Mouse (Mus musculus) heart, adult 2 months (tissue): Measurements from ENCODE around the gene Nmnat2. TPM values are rescaled to one million over a fixed set of nuclear protein-coding genes. Genes with fewer than 3 reads are reported as not detected.

Experiments
- DNase-seq, 2 experiments: peaks; one replicate each; pipeline ENCODE4 v3.0.0; 2021
- H3K27ac ChIP-seq: fragments of 200-600 bp; 2 replicates; pipeline ENCODE4 v1.8.1; 2022
- H3K27me3 ChIP-seq: fragments of 200-500 bp; 2 replicates; pipeline ENCODE4 v1.6.1; 2012; ENCODE audit warnings: mild to moderate bottlenecking, low read length, inconsistent platforms, mixed read lengths; ENCODE audit not compliant: control insufficient read depth, insufficient read depth
- H3K36me3 ChIP-seq: fragments of 200-500 bp; 2 replicates; pipeline ENCODE4 v1.6.1; 2012; ENCODE audit warnings: low read length, inconsistent platforms; ENCODE audit not compliant: control insufficient read depth, insufficient read depth
- H3K4me1 ChIP-seq: fragments of 200-500 bp; 2 replicates; pipeline ENCODE4 v1.6.1; 2011; ENCODE audit warnings: low read length; ENCODE audit not compliant: control insufficient read depth, insufficient read depth
- H3K4me3 ChIP-seq: fragments of 200-600 bp; 2 replicates; pipeline ENCODE4 v1.8.1; 2022
- H3K79me2 ChIP-seq: fragments of 200-500 bp; replicated peaks from 2 replicates; pipeline ENCODE4 v1.6.1; 2012; ENCODE audit warnings: mild to moderate bottlenecking, inconsistent platforms, low read length, moderate library complexity, mixed read lengths; ENCODE audit not compliant: control insufficient read depth, insufficient read depth
- H3K9ac ChIP-seq: fragments of 200-500 bp; 2 replicates; pipeline ENCODE4 v1.6.1; 2012; ENCODE audit warnings: low read depth, mild to moderate bottlenecking, control low read depth, inconsistent platforms, low read length, mixed read lengths
- CTCF ChIP-seq: fragments of 200-600 bp; IDR thresholded peaks from 2 replicates; pipeline ENCODE4 v1.8.1; 2022; ENCODE audit warnings: antibody characterized with exemption, mild to moderate bottlenecking, moderate library complexity
- EP300 ChIP-seq: fragments of 200-500 bp; IDR thresholded peaks from 2 replicates; pipeline ENCODE4 v1.6.1; 2011; ENCODE audit warnings: low read depth, low read length, control low read depth; ENCODE audit not compliant: insufficient read depth
- POLR2A ChIP-seq: fragments of 200-500 bp; IDR thresholded peaks from 2 replicates; pipeline ENCODE4 v1.6.1; 2011; ENCODE audit warnings: mild to moderate bottlenecking, low read depth, low read length, control low read depth; ENCODE audit not compliant: insufficient read depth
- WGBS: fragments of 180-500 bp; shearing (Covaris S2); methylation state at CpG from one replicate; pipeline ENCODE4 v1.1.7; 2018; 5-methylcytosine and 5-hydroxymethylcytosine counted together
- intact Hi-C: fragments of 180-260 bp; cut with DNase I; formaldehyde crosslinking; loops from one replicate; pipeline ENCODE4 v1.15.1; 2025
- polyA plus RNA-seq: library from polyadenylated mRNA; depleted of rRNA; stranded (reverse); fragments of >200 nt; gene quantifications from 2 replicates; pipeline ENCODE4 v1.2.3, GENCODE M21; 2012
- total RNA-seq, 2 experiments: library from RNA; stranded (reverse); gene quantifications; 2 replicates each; pipeline ENCODE4 v1.2.3; 2021

Nmnat2 gene
- total and polyA plus RNA-seq, 3 experiments, result 0.29 to 0.89 (median 0.66) TPM

DNA sequence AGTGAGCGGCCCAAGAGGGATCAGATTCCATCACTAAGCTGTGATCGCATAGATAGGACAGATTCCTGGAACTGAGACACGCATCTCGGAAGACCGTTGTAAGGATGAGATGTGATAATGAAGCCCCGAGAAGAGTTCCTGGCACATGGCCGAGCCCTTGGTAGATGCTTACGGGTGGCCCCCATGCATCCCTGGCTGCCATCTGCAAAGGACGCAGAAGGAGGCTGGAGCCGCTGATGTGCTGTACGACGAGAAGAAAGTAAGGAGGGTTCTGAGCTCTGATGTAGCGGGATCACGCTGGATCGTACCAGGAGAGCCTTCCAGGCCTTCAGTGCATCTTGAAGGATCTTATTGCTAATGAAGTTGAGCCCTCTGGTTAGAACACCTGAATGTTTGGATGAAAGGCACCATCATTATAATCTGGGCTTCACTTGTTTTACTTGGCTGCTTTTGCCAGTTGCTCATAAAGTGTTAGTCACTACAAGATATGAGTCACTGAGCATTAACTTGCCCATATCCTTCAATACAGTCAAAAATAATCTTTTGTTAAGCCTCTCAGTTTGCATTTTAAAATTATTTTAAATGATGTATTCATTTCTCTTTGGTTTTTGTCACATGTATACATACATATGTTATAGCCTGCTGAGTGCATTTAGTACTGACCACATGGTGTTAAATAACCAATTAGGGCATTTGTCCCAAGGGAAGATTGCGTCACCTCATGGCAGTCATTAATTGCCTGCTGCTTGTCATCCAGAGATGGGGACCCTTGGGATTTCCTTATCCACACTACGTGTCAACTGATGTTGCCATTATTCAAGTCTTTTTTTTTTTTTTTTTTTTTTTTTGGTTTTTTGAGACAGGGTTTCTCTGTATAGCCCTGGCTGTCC is 147.7 kb downstream of the Nmnat2 start:
- intact Hi-C loops, result loop anchor here (1.0 to 5.0 kb wide), 2 partner anchors 120 to 284 kb away; no protein-coding TSS in a partner anchor
- DNase-seq, result no peak
- Histone ChIP-seq H3K36me3 (no peaks in the 10 kb centered on the region), H3K27ac (peak overlapping the region; percentile 14; the same call in 1 of the 2 replicates), H3K27me3 (no peaks in the 10 kb centered on the region), H3K79me2 (no peaks in the 10 kb centered on the region), H3K9ac (no peak overlapping the region), H3K4me3 (no peak overlapping the region), H3K4me1 (peaks cover 4% of the 10 kb centered on the region; the same call in 1 of the 2 replicates)
- TF ChIP-seq EP300 (no peak), POLR2A (no peak), CTCF (no peak)
- WGBS, result 90% methylated on average over 17 of the region's 17 CpGs

DNA sequence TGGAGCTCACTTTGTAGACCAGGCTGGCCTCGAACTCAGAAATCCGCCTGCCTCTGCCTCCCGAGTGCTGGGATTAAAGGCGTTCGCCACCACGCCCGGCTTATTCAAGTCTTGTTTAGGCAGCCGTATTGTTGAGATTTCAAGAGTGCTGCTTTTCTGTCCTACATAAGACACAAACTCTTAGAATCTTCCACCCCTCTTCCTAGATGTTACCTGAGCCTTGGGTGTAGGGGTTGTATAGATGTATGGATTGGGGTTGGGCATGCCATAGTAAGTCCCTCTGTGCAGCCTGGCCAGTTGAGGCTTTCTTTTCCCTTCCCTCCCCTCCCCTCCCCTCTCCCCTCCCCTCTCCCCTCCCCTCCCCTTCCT is 148.4 kb downstream of the Nmnat2 start:
- no peak overlapping the region for H3K4me3 ChIP-seq
- H3K27ac ChIP-seq, result no peak overlapping the region
- DNase-seq, result no peak
- no peaks in the 10 kb centered on the region for H3K36me3 ChIP-seq
- WGBS, result 97% methylated on average over 8 of the region's 8 CpGs
- no peak overlapping the region for H3K9ac ChIP-seq
- TF ChIP-seq POLR2A (no peak), EP300 (no peak), CTCF (no peak)
- intact Hi-C loops, result loop anchor here (5.0 kb wide), 1 partner anchor 119 kb away; no protein-coding TSS in a partner anchor
- H3K79me2 ChIP-seq, result no peaks in the 10 kb centered on the region
- no peaks in the 10 kb centered on the region for H3K27me3 ChIP-seq
- H3K4me1 ChIP-seq, result peaks cover 4% of the 10 kb centered on the region; the same call in 1 of the 2 replicates

DNA sequence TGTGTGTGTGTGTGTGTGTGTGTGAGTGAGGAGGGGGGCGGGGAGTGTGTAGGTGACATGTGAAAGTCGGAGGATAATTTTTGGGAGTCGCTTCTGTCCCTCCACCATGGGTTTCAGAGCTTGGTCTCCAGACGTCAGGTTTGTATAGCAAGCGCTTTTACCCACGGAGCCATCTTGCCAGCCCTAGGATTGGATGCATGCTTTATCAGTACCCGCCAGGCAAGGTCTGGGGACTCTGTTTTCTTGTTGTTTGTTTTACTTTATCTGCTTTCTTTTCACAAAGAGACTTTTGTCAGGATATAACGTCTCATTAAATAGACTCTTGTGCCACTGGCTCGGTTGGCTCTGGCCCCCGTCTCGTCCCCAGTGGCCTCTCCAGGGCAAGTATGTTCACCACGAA is 150.0 kb downstream of the Nmnat2 start:
- no peak for DNase-seq
- no peak overlapping the region for H3K9ac ChIP-seq
- no peaks in the 10 kb centered on the region for H3K36me3 ChIP-seq
- H3K27me3 ChIP-seq, result no peaks in the 10 kb centered on the region
- intact Hi-C loops, result loop anchor here (5.0 kb wide), 1 partner anchor 117 kb away; no protein-coding TSS in a partner anchor
- 81% methylated on average over 12 of the region's 12 CpGs for WGBS
- H3K27ac ChIP-seq, result no peak overlapping the region
- H3K4me1 ChIP-seq, result peaks cover 5% of the 10 kb centered on the region; the same call in 1 of the 2 replicates
- no peak for TF ChIP-seq POLR2A
- no peak for TF ChIP-seq CTCF
- no peak for TF ChIP-seq EP300
- H3K79me2 ChIP-seq, result no peaks in the 10 kb centered on the region
- no peak overlapping the region for H3K4me3 ChIP-seq

DNA sequence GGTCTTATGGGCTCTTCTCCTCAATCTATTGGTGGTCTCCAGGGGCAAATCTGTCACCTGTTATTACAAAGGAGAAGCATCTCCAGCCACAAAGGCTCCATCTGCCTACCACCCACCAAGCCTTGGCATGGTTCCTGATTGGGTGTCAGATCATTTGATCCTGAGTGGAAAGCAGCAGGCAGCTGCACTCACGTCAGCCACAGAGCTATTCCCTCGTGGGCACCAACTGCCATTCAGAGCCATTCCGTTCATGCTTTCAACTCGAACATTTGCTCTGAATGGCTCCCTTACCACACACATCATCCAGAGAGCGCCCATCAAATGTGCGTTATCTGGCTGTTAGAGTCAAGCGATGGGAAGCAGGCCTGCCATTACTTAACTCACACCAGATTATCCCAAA is 153.1 kb downstream of the Nmnat2 start:
- peaks cover 2% of the 10 kb centered on the region; the same call in 1 of the 2 replicates for H3K4me1 ChIP-seq
- TF ChIP-seq CTCF (no peak), POLR2A (no peak), EP300 (no peak)
- no peak overlapping the region for H3K27ac ChIP-seq
- no peaks in the 10 kb centered on the region for H3K27me3 ChIP-seq
- no peaks in the 10 kb centered on the region for H3K36me3 ChIP-seq
- no peak overlapping the region for H3K4me3 ChIP-seq
- H3K79me2 ChIP-seq, result no peaks in the 10 kb centered on the region
- intact Hi-C loops, result no loop called here
- H3K9ac ChIP-seq, result no peak overlapping the region
- 69% methylated on average over 7 of the region's 7 CpGs for WGBS
- no peak for DNase-seq

DNA sequence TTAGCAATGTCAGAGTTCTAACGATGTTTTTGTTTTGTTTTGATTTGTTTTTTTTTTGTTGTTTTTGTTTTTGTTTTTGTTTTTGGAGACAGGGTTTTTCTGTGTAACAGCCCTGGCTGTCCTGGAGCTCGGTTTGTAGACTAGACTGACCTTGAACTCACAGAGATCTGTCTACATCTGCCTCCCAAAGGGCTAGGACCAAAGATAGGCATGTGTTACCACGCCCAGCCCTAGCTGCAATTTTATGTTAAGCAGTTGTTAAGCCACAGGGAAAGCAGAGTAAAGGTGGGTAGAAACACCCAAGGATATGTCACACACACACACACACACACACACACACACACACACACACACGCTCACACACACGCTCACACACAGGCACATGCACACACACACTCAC is 154.6 kb downstream of the Nmnat2 start:
- Histone ChIP-seq H3K9ac (no peak overlapping the region), H3K4me1 (peaks cover 2% of the 10 kb centered on the region; the same call in 1 of the 2 replicates), H3K79me2 (no peaks in the 10 kb centered on the region), H3K27me3 (no peaks in the 10 kb centered on the region), H3K36me3 (no peaks in the 10 kb centered on the region), H3K4me3 (no peak overlapping the region), H3K27ac (no peak overlapping the region)
- intact Hi-C loops, result no loop called here
- DNase-seq, result no peak
- no peak for TF ChIP-seq POLR2A
- TF ChIP-seq EP300, result no peak
- no peak for TF ChIP-seq CTCF
- WGBS, result 84% methylated on average over 5 of the region's 5 CpGs

DNA sequence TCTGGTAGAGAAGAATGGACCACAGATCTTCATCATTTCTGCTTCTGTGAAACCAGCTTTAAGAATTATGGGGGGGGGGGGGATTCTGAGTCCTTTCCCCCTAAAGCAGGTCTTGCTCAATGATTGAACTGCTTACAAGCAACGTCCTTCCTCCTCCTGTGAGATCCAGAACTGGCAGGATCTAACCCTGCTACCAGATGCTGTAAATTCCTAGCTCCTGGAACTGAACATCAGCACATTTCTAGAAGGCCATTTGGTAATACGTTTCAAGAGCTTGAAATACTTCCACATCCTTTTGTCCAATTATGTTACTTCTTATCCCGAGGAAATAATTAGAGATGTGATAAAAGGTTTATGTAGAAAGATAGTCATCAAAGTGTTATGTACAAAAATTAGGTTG is 155.0 kb downstream of the Nmnat2 start:
- no peak for TF ChIP-seq POLR2A
- no peak for TF ChIP-seq EP300
- no peak for TF ChIP-seq CTCF
- no peak for DNase-seq
- WGBS, result 41% methylated on average over 3 of the region's 3 CpGs
- no peaks in the 10 kb centered on the region for H3K36me3 ChIP-seq
- peaks cover 2% of the 10 kb centered on the region; the same call in 1 of the 2 replicates for H3K4me1 ChIP-seq
- H3K27me3 ChIP-seq, result no peaks in the 10 kb centered on the region
- no peak overlapping the region for H3K27ac ChIP-seq
- H3K4me3 ChIP-seq, result no peak overlapping the region
- no peaks in the 10 kb centered on the region for H3K79me2 ChIP-seq
- intact Hi-C loops, result no loop called here
- no peak overlapping the region for H3K9ac ChIP-seq
